Mouse (Mus musculus) small intestine, adult 2 months (tissue): ENCODE results near the gene Pus10.

Experiments used
- CTCF ChIP-seq: fragments of 200-500 bp; IDR thresholded peaks from 2 replicates; pipeline ENCODE4 v1.5.1; 2012; ENCODE audit warnings: low read depth, mild to moderate bottlenecking, control low read depth, inconsistent platforms, low read length, moderate library complexity, mixed read lengths; ENCODE audit not compliant: insufficient replicate concordance, insufficient read length; ENCODE audit errors: extremely low read depth
- POLR2A ChIP-seq: fragments of 200-500 bp; IDR thresholded peaks from 2 replicates; pipeline ENCODE4 v1.6.1; 2012; ENCODE audit warnings: low read depth, mild to moderate bottlenecking, control low read depth, inconsistent platforms, low read length, moderate library complexity

DNA sequence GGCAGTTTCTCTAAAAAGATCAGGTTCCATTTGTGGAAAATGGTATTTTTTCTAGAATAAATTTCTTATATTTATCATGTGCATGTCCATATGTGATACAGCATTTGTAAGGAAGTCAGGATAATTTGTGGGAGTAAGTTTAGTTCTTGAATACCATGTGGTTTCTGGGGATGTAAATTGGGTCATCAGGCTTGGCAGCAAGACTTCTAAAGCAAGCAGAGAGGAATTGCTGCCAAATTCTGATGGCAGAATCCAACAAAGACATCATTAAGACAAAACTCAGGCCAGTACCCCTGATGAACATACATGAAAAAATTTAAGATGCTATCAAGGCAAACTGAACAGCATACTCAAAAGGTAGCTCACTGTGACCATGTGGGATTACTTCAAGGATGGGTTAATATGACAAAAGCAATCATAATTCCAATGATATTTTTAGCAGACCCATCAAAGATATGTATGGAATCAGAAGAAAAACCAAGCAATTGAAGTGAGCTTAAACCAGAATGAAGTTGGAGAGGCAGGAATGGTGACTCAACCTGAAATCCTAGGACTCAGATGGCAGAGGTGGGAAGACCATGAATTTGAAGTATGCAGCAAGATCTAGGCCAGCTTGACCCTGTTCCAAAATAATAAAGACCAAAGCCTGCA lies 70.5 kb downstream of the Pus10 start:
- no peak for TF ChIP-seq CTCF
- no peak for TF ChIP-seq POLR2A
